Mouse (Mus musculus) megakaryocyte-erythroid progenitor cell, adult 5-6 weeks (primary cell): ENCODE measurements around the gene Ptprg. TPM values are rescaled to one million over a fixed set of nuclear protein-coding genes. Genes with fewer than 3 reads are reported as not detected.

ENCODE experiments used
- ATAC-seq: replicated peaks from 2 replicates; pipeline ENCODE4 v1.8.0; 2016; ENCODE audit warnings: mild to moderate bottlenecking, inconsistent platforms; ENCODE audit not compliant: severe bottlenecking, poor library complexity, low FRiP score, low TSS enrichment
- total RNA-seq, 2 experiments: library from RNA; stranded (forward) in 1 of 2; stranded (reverse) in 1 of 2; fragments of 200-1000, 215-1000 nt in 1 of 2; fragments of >200 nt in 1 of 2; fragmentation: Nextera tagmentation in 1 of 2; gene quantifications; 2 replicates each; pipeline ENCODE4 v1.2.3; 2014 to 2017

Gene Ptprg
- total RNA-seq, 2 experiments from 2014 or later, result not detected

DNA sequence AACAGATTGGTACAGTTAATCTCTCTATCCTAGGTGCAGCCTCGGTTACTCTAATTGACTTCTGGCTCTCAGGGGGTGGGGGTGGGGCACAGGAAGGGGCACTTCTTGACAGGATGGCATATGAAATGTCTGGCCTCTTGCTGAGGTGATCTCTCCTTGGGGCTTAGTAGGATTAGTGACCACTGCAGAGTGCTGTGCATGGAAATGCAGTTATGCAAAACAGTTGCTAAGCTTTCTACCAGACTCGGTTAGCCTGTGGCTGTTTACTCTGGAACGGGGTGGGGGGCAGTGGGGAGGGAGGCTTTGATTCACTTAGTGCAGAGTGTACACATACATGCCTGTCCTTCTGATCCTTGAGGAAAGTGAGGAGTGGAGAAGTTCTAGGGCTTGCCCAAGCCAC, 114.4 kb downstream of the Ptprg start:
- ATAC-seq, result no peak

DNA sequence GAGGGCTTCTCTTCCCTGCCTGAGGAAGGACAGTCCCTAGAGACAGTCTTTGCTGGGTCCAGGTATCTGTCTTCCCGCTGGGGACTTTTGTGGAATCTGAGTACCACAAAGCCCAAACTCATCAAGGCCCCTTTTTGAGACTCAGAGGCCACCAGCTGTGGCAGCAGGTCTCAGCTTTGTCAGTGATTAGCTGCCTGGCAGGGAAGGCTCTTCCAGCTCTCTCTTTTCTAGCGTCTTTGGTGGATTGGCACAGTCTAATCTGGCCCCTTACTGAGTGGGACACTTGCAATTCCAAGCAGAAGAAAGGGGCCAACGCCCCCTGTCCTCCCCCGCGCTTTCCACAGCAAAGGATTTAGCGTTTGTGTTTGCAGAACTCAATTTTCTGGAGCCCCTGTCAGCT, 117.5 kb downstream of the Ptprg start:
- ATAC-seq, result no peak

DNA sequence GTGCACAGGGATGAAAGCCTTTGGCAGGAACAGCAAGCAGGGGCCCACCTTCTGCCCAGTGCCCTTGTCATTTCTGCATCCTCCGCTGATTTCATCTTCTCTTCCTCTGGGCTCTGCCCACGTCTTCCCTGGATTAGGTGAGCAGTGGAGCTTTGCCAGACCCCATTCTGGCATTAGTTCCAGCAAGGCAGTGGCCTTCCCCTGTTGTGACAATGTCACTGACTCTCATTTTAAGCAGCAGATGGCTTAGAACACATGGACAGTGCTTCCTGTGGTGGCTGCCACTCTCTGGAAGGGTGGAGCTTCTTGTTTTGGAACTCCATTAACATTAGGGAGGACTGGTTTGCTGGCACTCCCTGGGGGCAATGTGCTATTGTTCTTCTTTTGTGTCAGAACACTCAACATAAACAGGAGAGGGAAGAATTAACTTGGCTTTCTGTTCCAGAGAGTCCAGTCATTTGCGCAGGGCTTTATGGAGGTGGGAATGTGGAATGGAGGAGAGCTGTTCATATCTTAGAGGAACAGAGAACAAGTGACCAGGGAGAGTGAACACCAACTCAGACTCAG, 119.7 kb downstream of the Ptprg start:
- ATAC-seq, result no peak

DNA sequence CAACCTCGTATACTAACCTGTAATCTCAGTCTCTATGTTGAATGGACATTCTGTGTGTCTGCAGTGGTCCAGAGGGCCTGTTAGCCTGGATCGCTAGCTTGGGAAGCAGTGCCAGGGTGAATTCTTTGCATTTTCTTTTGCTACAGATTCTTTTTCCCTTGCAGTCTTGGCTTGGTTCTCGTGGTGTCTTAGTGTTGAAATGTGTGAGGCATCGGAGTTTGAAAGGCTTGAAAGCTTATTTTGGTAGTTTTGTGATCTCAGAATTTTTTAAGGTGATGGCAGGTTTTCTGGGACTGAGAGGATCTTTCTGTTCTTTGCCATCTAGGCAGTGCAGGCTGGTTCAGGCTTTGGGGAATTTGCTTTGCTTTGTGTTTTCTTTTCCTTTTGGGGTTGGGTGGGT, 124.9 kb downstream of the Ptprg start:
- no peak for ATAC-seq

DNA sequence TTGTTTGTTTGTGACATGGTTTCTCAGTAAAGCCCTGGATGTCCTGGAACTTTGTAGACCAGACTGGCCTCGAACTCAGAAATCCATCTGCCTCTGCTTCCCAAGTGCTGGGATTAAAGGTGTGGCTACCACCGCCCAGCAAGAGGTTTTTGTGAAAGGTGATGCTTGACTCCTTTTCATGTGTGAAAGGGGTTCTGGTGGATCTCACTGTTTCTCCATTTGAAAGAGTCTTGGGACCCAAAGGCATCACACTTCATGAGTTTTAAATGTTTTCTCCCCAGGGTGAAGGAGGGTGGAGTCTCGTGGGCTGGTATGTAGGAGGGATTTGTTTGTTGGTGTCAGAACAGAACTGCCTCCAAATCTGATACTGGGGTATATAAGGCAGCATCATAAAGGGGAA, 126.4 kb downstream of the Ptprg start:
- ATAC-seq, result no peak

DNA sequence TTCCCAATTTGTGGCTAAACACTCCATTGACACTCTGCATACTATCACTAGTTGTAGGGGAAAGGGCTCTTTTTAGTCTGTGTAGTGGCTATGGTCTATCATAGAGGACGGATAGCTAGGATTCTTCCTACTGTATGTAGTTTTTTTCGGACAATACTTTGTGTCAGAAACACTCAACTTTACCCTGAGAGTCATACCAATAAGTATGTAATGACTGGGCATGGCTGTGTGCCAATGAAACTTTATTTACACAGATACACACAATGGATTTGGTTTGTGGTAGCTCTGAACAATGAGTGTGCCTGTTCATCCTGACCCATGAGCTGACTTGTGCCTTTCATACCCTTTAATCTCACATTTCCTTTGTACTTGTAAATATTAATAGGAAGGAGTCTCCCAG, 127.3 kb downstream of the Ptprg start:
- ATAC-seq, result no peak

DNA sequence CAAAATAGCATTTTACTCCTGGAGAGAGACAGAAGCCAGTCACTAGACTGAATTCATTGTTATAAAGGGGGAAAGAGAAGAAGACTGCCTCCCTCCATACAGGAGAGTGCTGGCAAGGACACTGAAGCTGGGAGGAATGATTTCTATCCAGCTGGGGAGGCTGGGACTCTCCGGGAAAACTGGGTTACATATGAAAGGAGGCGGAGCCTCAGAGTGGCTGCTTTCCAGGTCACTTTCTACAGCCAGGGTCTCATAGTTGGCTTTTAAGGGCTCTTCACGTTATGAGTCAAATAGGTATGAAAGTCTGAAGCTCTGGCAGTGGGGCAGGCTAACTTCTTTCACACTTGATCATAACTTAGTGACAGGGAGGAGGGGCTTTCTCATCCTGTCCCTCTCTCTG, 129.1 kb downstream of the Ptprg start:
- no peak for ATAC-seq

DNA sequence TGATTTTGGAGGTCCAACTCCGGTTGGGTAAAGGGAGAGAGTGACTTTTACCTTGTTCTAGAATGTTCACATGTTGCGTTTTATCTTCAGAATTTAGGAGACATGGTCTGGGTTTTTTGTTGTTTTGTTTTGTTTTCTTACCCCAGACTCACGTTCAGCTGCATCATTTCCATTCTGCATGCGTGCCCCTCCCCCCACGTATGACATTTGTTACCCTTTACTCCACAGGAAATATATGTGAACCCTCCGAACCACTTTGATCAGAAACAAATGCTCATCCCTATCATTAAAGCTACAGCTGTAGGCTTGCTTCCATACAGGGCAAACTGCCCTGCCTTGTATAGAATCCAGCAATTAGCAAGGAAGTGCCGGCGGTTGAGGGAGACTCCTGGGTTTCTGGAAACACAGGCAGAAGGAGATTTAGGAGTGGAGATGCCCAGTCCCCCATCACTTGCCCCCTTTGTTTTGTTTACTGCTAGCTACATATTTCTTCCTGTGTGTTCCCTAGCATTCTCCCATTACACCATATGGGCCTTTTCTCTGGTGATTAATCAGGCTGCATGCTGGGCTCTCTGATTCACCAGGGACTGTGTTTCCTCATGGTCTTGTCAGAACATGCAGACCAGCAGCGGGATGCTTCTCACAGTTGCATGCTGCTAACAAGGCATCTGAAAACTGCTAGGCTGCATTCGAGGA, 130.2 kb downstream of the Ptprg start:
- no peak for ATAC-seq

DNA sequence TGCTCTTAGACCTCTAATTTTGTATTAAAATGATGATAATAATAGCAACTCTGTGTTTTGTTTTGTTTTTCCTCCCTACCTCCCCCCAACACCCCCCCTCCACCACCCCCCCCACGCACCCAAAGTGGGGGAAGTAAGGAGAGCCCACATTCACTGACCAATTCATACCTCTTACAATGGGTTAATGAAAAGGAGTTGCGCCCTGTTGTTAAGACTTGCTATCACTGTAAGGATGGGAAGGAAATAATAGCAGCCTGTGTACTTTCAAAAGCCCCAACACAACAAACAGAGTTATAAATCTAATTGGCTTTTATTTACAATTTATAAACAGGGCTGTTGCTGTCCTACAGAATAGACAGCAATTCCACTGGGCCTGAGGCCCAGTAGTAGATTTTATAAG, 130.8 kb downstream of the Ptprg start:
- no peak for ATAC-seq

DNA sequence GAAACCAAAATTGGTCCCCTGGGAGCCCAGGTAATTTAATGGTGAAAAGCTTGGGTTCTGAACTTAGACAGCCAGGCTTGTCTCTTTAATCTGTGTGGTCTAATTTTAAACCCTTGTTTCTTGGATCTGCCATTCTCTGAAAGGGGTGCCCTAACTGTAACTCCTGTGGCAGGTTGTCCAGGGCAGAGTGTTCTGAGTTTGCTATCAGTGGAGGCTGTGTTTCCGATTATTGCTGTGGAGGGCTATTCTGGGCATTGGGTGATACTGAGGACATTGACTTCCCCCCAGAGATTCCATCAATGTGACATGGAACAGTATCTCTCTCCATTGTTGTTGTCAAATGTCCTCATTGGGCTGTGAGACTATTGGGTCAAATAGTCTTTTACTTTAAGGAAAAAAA, 134.2 kb downstream of the Ptprg start:
- no peak for ATAC-seq

DNA sequence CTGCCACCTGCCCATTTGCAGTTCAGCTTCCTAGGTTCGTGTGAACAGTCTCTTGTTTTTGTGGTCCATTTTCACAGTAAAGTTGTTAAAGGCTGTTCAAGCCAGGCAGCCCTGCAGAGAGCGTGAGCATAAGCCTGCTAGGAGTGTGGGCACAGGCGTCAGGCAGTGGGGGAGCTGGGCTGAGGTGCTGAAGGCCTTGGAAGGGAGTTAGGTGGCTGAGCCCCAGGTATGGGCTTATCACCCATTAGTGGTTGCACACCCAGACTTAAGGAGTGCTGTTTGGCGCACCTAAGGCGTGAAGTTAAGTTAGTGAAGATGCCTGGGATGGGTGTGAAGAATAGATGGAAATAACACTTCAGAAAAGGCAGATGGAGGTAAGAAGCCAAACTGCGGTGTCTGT, 134.8 kb downstream of the Ptprg start:
- ATAC-seq, result no peak

DNA sequence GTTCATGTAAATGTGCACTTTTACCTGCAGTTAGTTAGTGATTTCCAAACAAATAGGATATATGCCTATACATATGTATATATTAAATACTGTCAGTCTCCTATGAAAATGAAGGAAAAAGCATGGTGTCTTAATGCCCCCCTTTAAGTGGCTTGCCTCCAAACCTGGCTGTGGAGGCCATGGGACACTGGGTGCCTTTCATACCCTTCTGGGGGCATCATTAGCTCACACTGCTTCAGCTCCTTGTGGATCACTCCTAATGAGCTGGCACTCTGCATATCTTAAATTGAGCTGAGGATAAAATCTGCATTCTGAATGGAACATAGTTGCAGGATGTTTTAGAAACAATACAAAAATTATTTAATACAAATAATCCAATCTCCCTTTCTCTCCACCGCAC, 136.7 kb downstream of the Ptprg start:
- ATAC-seq, result no peak

DNA sequence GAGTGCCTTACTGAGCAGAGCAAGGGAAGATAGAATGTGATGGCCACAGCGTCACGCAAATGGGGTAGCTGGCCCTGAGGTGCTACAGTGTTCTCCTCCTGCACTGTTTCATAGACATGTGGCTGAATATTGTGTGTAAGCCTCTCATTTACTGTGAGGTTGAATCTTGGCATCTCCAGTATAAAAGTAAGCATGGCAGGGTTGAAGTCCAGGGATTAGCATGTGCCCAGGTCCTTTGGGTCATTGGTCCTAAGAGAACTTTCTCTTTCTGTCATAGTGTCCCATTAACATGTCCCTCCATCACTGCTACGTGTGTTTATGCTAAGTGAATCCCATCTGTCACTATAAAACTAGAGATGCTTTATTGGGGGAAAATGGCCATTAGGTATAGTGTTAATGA, 138.2 kb downstream of the Ptprg start:
- no peak for ATAC-seq

DNA sequence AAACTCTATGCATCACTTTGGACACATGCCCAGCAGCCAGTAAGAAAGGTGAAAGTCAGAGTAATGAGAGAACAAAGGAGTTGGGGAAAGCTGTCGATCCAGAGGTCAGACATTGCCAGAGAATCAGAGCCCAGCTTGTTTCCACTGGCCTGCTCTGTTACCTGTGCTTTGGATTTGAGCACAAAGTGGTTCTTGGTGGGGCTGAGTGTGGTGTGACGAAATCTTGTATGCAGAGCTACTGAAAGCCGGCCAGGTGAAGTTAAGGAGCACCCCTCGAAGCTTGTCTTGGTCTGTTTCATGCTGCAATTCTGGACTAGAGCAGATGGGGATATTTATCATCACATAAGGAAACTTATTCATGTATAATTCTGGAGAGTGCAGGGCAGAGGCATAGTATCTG, 145.5 kb downstream of the Ptprg start:
- ATAC-seq, result no peak

DNA sequence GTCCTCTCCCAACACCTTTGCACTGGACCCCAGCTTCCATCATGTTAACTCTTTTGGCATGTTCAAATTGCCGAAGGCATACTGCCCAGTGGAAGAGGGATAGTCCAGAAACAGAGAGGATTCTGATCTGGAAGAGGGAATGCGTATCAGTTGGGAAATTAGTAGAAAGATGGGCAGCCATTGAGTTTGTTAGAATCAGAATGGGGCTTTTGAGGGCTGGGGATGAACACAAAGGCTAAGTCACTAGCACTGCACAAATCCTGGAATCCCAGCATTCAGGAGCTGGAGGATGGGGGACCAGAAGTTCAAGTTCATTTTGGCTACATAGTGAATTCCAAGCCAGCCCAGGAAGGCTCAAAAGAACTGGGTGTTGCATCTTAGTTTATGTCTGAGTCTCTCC, 146.3 kb downstream of the Ptprg start:
- ATAC-seq, result no peak

DNA sequence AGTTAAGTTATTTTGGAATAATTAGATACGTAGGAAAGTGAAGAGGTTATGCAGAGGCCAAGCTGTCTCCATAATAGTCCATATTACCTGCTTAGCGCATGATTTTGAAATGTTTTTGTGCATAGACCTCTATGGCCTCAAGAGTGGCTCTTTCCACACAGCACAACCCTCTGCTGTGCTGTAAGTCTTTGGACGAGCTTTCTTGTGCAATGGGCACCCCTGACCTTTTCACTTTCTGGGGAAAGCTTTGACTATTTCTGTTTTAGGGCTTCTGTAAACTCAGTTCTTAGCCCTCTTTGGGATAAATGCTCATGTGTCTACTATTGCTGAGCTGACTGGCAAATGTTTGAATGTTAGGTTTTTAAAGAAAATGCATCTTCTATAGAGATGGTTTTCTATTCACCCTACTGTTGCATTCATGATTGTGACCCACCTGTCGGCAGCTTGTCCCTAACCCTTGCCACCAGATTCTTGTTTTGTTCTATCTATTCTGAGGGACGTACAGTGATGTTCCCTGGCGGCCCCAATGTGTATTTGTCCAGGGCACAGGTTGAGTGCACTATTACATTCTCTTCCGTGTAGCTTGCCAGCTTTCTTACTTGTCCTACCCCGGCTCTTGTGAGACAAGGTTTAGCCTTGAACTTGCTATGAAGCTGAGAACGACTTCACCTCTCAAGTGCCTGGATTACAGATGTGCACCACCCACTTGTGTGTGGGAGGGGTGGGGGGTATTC, 148.4 kb downstream of the Ptprg start:
- ATAC-seq, result no peak

DNA sequence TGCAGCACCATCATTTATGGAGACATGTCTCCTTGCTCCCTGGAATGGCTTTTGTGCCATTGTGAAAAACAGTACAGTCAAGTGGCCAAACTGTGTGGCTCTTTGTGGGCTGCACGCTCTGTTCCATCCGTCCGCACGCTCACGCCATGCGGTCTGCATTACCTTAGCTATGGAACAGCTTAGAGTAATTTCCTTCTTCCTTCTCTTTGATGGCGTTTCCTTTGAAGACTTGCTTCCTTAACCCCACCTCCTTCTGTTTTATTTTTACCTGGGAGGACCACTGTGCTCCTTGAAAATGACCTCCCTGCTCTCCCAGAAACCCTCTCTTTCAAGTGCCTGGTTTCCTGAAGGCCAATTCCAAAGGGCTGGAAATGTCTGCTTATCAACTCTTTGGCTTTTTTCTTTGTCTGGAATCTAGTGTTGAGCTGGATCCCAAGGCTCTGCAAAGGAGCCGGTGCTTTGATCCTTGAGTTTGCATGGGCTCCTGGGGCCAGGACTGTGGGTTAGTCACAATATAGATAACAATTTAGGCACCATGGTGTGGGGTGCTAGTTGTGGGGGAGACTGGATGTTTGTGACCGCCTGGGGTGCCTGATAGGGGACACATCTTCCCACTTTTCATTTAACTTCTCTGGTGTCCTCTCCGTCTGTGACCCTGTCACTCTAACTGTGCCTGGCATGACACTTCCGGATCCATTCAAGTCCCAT, 149.6 kb downstream of the Ptprg start:
- ATAC-seq, result no peak

DNA sequence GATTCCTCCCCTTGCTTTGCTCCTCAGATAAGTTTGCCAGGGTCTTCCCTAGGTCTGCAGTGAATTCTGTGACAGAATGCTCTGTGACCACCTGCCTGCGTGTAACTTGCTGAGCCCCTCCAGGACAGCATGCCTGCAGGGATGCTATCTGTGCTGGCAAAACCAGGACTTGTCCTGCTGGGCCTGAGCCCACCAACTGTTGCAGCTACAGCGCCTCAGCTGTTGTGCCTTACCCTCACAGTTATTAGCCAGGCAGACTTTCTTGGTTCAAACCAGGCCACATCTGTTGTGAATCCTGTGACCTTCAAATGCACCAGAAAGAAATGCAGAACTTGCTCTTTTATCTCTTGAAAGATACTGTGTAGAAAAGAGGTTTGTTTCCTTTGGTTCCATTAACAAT, 151.5 kb downstream of the Ptprg start:
- ATAC-seq, result no peak

DNA sequence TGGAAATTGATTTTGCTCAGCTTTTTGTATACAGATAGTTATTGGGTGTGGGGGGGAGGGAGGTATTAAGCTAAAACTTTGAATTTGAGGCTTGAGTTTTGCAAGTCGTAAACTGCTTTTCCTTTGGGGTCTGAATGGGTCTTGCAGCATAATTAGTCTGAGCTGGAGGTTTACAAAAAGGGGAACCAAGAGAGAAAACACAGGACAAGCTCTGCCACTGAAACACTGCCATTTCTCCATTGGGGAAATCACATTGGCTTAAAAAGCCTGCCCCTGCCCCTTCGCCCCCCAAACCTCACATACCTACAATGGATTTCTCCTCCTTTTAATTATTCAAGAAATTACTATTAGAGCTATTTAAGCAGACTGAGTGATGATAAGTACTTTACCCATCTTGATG, 156.0 kb downstream of the Ptprg start:
- no peak for ATAC-seq

DNA sequence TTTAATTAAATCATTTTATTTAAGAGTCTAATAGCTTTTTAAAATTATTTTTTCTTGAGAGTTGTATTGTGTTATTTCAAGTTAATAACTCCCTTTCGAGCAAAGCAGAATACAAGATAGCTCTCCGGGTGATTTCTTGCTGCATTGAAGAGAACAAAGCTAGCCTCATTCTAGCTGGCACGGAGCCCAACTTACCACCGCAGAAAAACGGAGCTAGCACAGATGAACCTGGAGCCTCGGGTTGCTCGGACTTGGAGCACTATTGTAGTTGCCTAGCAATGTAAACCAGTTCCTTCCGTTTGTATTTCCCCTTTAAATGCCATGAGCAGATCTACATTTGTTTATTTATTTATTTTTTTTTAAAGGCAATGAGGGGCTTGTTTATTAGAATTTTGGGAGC, 156.5 kb downstream of the Ptprg start:
- ATAC-seq, result no peak
